Mouse (Mus musculus): ENCODE data around the gene Gm27021. TPM values are rescaled to one million over a fixed set of nuclear protein-coding genes. Genes with fewer than 3 reads are reported as not detected.

The Gm27021 gene
- polyA plus RNA-seq, 1 experiment = 3.0 TPM

GRCm38 (mm10) chr8:120631441-120632375 is 36.2 kb downstream of the Gm27021 start:
- TF ChIP-seq GATA1 (IDR thresholded peaks at IDR 0.05; ENCODE audit: low read length) = no peak

- no peak for TF ChIP-seq GATA1 (IDR thresholded peaks at IDR 0.05; ENCODE audit: low read length)
Observed at GRCm38 (mm10) chr8:120630848-120631247, 37.0 kb downstream of the Gm27021 start.

- TF ChIP-seq GATA1 (IDR thresholded peaks at IDR 0.05; ENCODE audit: low read length) = no peak
Observed at GRCm38 (mm10) chr8:120630031-120630430, 37.8 kb downstream of the Gm27021 start.

GRCm38 (mm10) chr8:120627298-120627697 is 40.6 kb downstream of the Gm27021 start:
- TF ChIP-seq GATA1 (IDR thresholded peaks at IDR 0.05; ENCODE audit: low read length) = no peak

GRCm38 (mm10) chr8:120626461-120626860 is 41.4 kb downstream of the Gm27021 start:
- no peak for TF ChIP-seq GATA1 (IDR thresholded peaks at IDR 0.05; ENCODE audit: low read length)

GRCm38 (mm10) chr8:120623608-120624007 is 44.3 kb downstream of the Gm27021 start:
- TF ChIP-seq GATA1 (IDR thresholded peaks at IDR 0.05; ENCODE audit: low read length) = no peak

- no peak for TF ChIP-seq GATA1 (IDR thresholded peaks at IDR 0.05; ENCODE audit: low read length)
Observed at GRCm38 (mm10) chr8:120622161-120622560, 45.7 kb downstream of the Gm27021 start.

- TF ChIP-seq GATA1 (IDR thresholded peaks at IDR 0.05; ENCODE audit: low read length) = no peak
Observed at GRCm38 (mm10) chr8:120620441-120620840, 47.4 kb downstream of the Gm27021 start.

GRCm38 (mm10) chr8:120619235-120620180 is 48.4 kb downstream of the Gm27021 start:
- no peak for TF ChIP-seq GATA1 (IDR thresholded peaks at IDR 0.05; ENCODE audit: low read length)

GRCm38 (mm10) chr8:120618110-120618509 is 49.8 kb downstream of the Gm27021 start:
- no peak for TF ChIP-seq GATA1 (IDR thresholded peaks at IDR 0.05; ENCODE audit: low read length)

GRCm38 (mm10) chr8:120616663-120617626 is 50.9 kb downstream of the Gm27021 start:
- TF ChIP-seq GATA1 (IDR thresholded peaks at IDR 0.05; ENCODE audit: low read length) = no peak

- TF ChIP-seq GATA1 (IDR thresholded peaks at IDR 0.05; ENCODE audit: low read length) = no peak
Observed at GRCm38 (mm10) chr8:120614491-120614890, 53.4 kb downstream of the Gm27021 start.

- no peak for TF ChIP-seq GATA1 (IDR thresholded peaks at IDR 0.05; ENCODE audit: low read length)
Observed at GRCm38 (mm10) chr8:120610824-120611223, 57.1 kb downstream of the Gm27021 start.

- no peak for TF ChIP-seq GATA1 (IDR thresholded peaks at IDR 0.05; ENCODE audit: low read length)
Observed at GRCm38 (mm10) chr8:120607885-120608284, 60.0 kb downstream of the Gm27021 start.

- TF ChIP-seq GATA1 (IDR thresholded peaks at IDR 0.05; ENCODE audit: low read length) = no peak
Observed at GRCm38 (mm10) chr8:120607460-120607859, 60.4 kb downstream of the Gm27021 start.
